Mouse (Mus musculus) heart, postnatal 0 days (tissue): Measurements from ENCODE around the gene H60b.

Source experiments
- CTCF ChIP-seq: IDR thresholded peaks from 2 replicates; pipeline ENCODE4 v1.5.1; 2016; ENCODE audit warnings: antibody characterized with exemption, control low read depth, low read depth
- EP300 ChIP-seq: IDR thresholded peaks from 2 replicates; pipeline ENCODE4 v1.6.1; 2016; ENCODE audit warnings: antibody characterized with exemption, low read depth

DNA sequence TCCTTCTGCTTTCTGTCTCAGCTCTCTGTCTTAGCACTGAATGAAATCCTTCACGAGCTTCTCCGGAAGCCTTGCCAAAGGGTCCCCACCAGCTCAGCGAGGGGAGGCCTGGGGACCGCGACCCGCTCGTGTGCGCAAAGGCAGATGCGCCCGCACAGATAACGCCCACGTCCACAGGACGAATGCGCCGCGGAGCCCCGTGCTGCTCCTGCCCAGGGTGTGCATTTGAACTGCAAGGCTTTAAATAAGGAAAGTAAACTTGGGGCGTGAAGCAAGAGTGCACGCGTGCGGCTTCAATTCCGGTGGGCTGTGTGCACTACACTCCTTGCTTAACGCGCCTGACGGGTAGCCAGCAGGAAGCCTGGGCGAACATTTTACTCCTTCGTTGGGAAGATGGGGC, 7.8 kb upstream of the H60b start:
- TF ChIP-seq CTCF (no peak), EP300 (no peak)
